Mouse (Mus musculus): ENCODE measurements around the gene Cant1. TPM values are rescaled to one million over a fixed set of nuclear protein-coding genes. Genes with fewer than 3 reads are reported as not detected.

The Cant1 gene
- polyA plus RNA-seq, 2 experiments: 6.0 to 8.3 TPM

- Histone ChIP-seq H3K4me1 (replicated peaks; ENCODE audit: control insufficient read depth in 2 of 2, insufficient read depth in 2 of 2, low read length in 1 of 2) (peaks cover 0 to 4% of the 10 kb centered on the region in 2 experiments; a peak in 2 of 4 replicates), H3K4me2 (ENCODE audit: low read depth) (no peak overlapping the region), H3K36me3 (replicated peaks; ENCODE audit: control insufficient read depth, insufficient read depth, low read depth) (no peaks in the 10 kb centered on the region), H3K27me3 (ENCODE audit: control insufficient read depth, insufficient read depth, low read length) (no peaks in the 10 kb centered on the region), H3K4me3 (ENCODE audit: insufficient read depth in 1 of 2, low read depth in 2 of 2, low read length in 2 of 2) (no peak overlapping the region), H3K9me3 (ENCODE audit: control insufficient read depth, low read length) (no peaks in the 10 kb centered on the region), H3K27ac (no peak overlapping the region), H3K9ac (replicated peaks) (no peak overlapping the region)
- ATAC-seq (ENCODE audit: insufficient read depth): no peak
- no peak for DNase-seq (ENCODE audit: low read depth in 3 of 3, low spot score in 3 of 3)
- TF ChIP-seq EP300 (IDR thresholded peaks at IDR 0.05; ENCODE audit: low read depth) (no peak), CTCF (IDR thresholded peaks at IDR 0.05; ENCODE audit: low read depth) (no peak)
- 41% methylated on average over 4 of the region's 4 CpGs for WGBS (ENCODE audit: insufficient replicate concordance)
Observed at GRCm38 (mm10) chr11:118430291-118430885, 11.5 kb upstream of the Cant1 start.

DNA sequence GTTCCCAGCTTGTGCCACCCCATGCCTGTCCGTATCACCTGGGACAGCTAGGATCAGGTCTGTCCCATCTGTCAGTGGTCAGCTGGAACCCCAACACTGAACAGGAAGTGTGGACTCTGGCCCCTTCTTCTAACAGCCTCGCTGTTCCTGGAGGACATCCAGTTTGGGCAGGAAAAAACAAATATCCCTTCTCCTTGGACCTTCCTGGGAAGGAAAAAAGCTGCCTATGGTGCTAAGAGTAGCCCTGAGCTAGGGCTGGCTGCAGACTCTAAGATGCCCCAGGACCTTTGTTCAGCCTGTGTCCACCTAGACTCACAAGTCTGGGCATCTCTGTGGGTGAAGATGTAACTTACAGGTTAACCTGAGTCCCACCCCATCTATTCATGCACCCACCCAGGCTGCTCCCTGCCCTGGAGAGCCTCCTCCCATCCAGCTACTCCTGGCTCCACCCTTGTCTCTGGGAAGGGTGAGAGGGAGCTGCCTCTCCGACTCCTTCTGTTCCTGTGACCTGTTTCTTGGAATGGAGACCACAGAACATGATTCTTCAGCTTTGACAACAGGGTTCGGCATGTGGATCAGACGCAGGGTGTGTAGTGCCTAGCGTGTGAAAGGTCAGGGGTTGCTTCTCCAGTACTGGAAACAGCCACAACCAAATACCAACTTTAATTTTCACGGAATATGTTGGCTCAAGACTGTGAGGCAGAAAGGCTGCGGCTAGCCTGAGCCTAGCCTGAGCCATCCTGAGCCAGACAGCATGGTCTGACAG lies 10.2 kb upstream of the Cant1 start:
- ATAC-seq (ENCODE audit: insufficient read depth): no peak

GRCm38 (mm10) chr11:118428460-118428868 lies 9.6 kb upstream of the Cant1 start:
- peak overlapping the region in 1 of 2 experiments; percentile 45; a peak in 2 of 4 replicates for H3K4me3 ChIP-seq (ENCODE audit: insufficient read depth in 1 of 2, low read depth in 2 of 2, low read length in 2 of 2)
- 14% methylated on average over 11 of the region's 11 CpGs for WGBS (ENCODE audit: insufficient replicate concordance)
- no peak overlapping the region for H3K4me2 ChIP-seq (ENCODE audit: low read depth)
- ATAC-seq (ENCODE audit: insufficient read depth): no peak
- H3K36me3 ChIP-seq (replicated peaks; ENCODE audit: control insufficient read depth, insufficient read depth, low read depth): no peaks in the 10 kb centered on the region
- H3K27ac ChIP-seq: no peak overlapping the region
- no peaks in the 10 kb centered on the region for H3K9me3 ChIP-seq (ENCODE audit: control insufficient read depth, low read length)
- TF ChIP-seq CTCF (IDR thresholded peaks at IDR 0.05; ENCODE audit: low read depth) (no peak), EP300 (IDR thresholded peaks at IDR 0.05; ENCODE audit: low read depth) (no peak)
- H3K4me1 ChIP-seq (replicated peaks; ENCODE audit: control insufficient read depth in 2 of 2, insufficient read depth in 2 of 2, low read length in 1 of 2): peaks cover 0 to 4% of the 10 kb centered on the region in 2 experiments; a peak in 2 of 4 replicates
- no peaks in the 10 kb centered on the region for H3K27me3 ChIP-seq (ENCODE audit: control insufficient read depth, insufficient read depth, low read length)
- no peak overlapping the region for H3K9ac ChIP-seq (replicated peaks)
- DNase-seq (ENCODE audit: low read depth in 3 of 3, low spot score in 3 of 3): no peak

More for the DNA sequence above, 10.2 kb upstream of the Cant1 start:
- no peak overlapping the region for H3K9ac ChIP-seq (replicated peaks)
- H3K4me2 ChIP-seq (ENCODE audit: low read depth): no peak overlapping the region
- no peak overlapping the region for H3K27ac ChIP-seq
- 49% methylated on average over 8 of the region's 8 CpGs for WGBS (ENCODE audit: insufficient replicate concordance)
- H3K27me3 ChIP-seq (ENCODE audit: control insufficient read depth, insufficient read depth, low read length): no peaks in the 10 kb centered on the region
- no peak for DNase-seq (ENCODE audit: low read depth in 3 of 3, low spot score in 3 of 3)
- TF ChIP-seq CTCF (IDR thresholded peaks at IDR 0.05; ENCODE audit: low read depth) (no peak), EP300 (IDR thresholded peaks at IDR 0.05; ENCODE audit: low read depth) (no peak)
- peak overlapping the region in 1 of 2 experiments; percentile 34; a peak in 1 of 4 replicates for H3K4me3 ChIP-seq (ENCODE audit: insufficient read depth in 1 of 2, low read depth in 2 of 2, low read length in 2 of 2)
- H3K9me3 ChIP-seq (ENCODE audit: control insufficient read depth, low read length): no peaks in the 10 kb centered on the region
- H3K4me1 ChIP-seq (replicated peaks; ENCODE audit: control insufficient read depth in 2 of 2, insufficient read depth in 2 of 2, low read length in 1 of 2): peaks cover 0 to 4% of the 10 kb centered on the region in 2 experiments; a peak in 2 of 4 replicates
- H3K36me3 ChIP-seq (replicated peaks; ENCODE audit: control insufficient read depth, insufficient read depth, low read depth): no peaks in the 10 kb centered on the region

- H3K4me1 ChIP-seq (replicated peaks; ENCODE audit: control insufficient read depth in 2 of 2, insufficient read depth in 2 of 2, low read length in 1 of 2): peaks cover 0 to 4% of the 10 kb centered on the region in 2 experiments; a peak in 2 of 4 replicates
- H3K27me3 ChIP-seq (ENCODE audit: control insufficient read depth, insufficient read depth, low read length): no peaks in the 10 kb centered on the region
- WGBS (ENCODE audit: insufficient replicate concordance): under 1% methylated on average over 8 of the region's 8 CpGs
- peak within 1 kb of the TSS in 1 of 2 experiments; percentile 45; a peak in 2 of 4 replicates for H3K4me3 ChIP-seq (ENCODE audit: insufficient read depth in 1 of 2, low read depth in 2 of 2, low read length in 2 of 2)
- no peak for DNase-seq (ENCODE audit: low read depth in 3 of 3, low spot score in 3 of 3)
- no peak within 1 kb of the TSS for H3K9ac ChIP-seq (replicated peaks)
- H3K4me2 ChIP-seq (ENCODE audit: low read depth): no peak within 1 kb of the TSS
- no peaks in the 10 kb centered on the region for H3K9me3 ChIP-seq (ENCODE audit: control insufficient read depth, low read length)
- H3K36me3 ChIP-seq (replicated peaks; ENCODE audit: control insufficient read depth, insufficient read depth, low read depth): no peaks in the 10 kb centered on the region
- ATAC-seq (ENCODE audit: insufficient read depth): no peak
- no peak within 1 kb of the TSS for H3K27ac ChIP-seq
- TF ChIP-seq EP300 (IDR thresholded peaks at IDR 0.05; ENCODE audit: low read depth) (no peak), CTCF (IDR thresholded peaks at IDR 0.05; ENCODE audit: low read depth) (no peak)
Observed at GRCm38 (mm10) chr11:118427986-118428385, 9.1 kb upstream of the Cant1 start, which contains the start of gene C1qtnf1. C1qtnf1 (plus strand) TSS chr11:118428203.

- Histone ChIP-seq H3K27ac (no peak overlapping the region), H3K4me1 (replicated peaks; ENCODE audit: control insufficient read depth in 2 of 2, insufficient read depth in 2 of 2, low read length in 1 of 2) (peaks cover 0 to 4% of the 10 kb centered on the region in 2 experiments; a peak in 2 of 4 replicates), H3K36me3 (replicated peaks; ENCODE audit: control insufficient read depth, insufficient read depth, low read depth) (no peaks in the 10 kb centered on the region), H3K4me3 (ENCODE audit: insufficient read depth in 1 of 2, low read depth in 2 of 2, low read length in 2 of 2) (no peak overlapping the region), H3K27me3 (ENCODE audit: control insufficient read depth, insufficient read depth, low read length) (no peaks in the 10 kb centered on the region), H3K4me2 (ENCODE audit: low read depth) (no peak overlapping the region), H3K9me3 (ENCODE audit: control insufficient read depth, low read length) (no peaks in the 10 kb centered on the region), H3K9ac (replicated peaks) (no peak overlapping the region)
- ATAC-seq (ENCODE audit: insufficient read depth): no peak
- TF ChIP-seq CTCF (IDR thresholded peaks at IDR 0.05; ENCODE audit: low read depth) (no peak), EP300 (IDR thresholded peaks at IDR 0.05; ENCODE audit: low read depth) (no peak)
- no peak for DNase-seq (ENCODE audit: low read depth in 3 of 3, low spot score in 3 of 3)
- WGBS (ENCODE audit: insufficient replicate concordance): 20% methylated on average over 3 of the region's 3 CpGs
Observed at GRCm38 (mm10) chr11:118427266-118427779, 8.4 kb upstream of the Cant1 start.

Measured in liver, embryonic 14.5 days (tissue).